Mouse (Mus musculus): ENCODE measurements around the gene 2300002M23Rik.

2300002M23Rik gene

GRCm38 (mm10) chr17:35617127-35617526, 49.9 kb downstream of the 2300002M23Rik start:
- no peak for DNase-seq (ENCODE audit: low read depth)

Measured in fibroblast of lung, adult 2 months (primary cell).